Comparison of ENCODE assay signal across 8 mouse cellular contexts in the genomic region with DNA sequence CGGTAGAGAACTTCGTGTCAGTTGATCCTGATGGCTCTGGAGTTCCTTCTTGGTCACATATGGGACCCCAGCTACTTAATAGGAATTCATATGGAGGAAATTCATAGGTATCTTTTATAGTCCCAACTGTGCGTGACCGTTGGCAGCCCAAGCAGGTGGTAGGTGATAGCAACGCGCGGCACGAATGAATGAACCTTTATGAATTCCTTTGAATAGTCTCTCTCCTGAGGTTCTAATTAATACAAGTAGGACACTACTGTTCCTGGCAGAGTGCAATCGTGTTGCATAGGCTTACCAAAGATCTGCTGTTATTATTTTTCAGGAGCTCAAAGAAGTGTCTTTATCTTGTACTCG. TPM values are rescaled to one million over a fixed set of nuclear protein-coding genes. Genes with fewer than 3 reads are reported as not detected.
DNase-seq lines count a peak whose midpoint lies in the region; ATAC-seq and TF ChIP-seq lines count a peak whose summit lies in the region.

No protein-coding gene starts in this region.

- H3K4me2 ChIP-seq in liver, embryonic 12.5 days = peak overlapping the region; percentile 83

- peaks cover 6% of the 10 kb centered on the region for H3K4me1 ChIP-seq in testis, adult 2 months (ENCODE audit: control insufficient read depth, insufficient read depth, low read length)
- H3K4me1 ChIP-seq in liver, embryonic 12.5 days = peaks cover 44% of the 10 kb centered on the region

- H3K4me3 ChIP-seq in testis, adult 2 months (ENCODE audit: control insufficient read depth, low read depth, low read length) = peak overlapping the region; percentile 92
- peak overlapping the region; percentile 86 for H3K4me3 ChIP-seq in liver, embryonic 12.5 days

- ATAC-seq in liver, embryonic 12.5 days = no peak; the same call in 1 of the 2 replicates

- no peaks in the 10 kb centered on the region for H3K27me3 ChIP-seq in testis, adult 2 months (ENCODE audit: control insufficient read depth, insufficient read depth, low read length)
- H3K27me3 ChIP-seq in liver, embryonic 12.5 days (replicated peaks) = no peaks in the 10 kb centered on the region

- no peak; the same call in 1 of the 2 replicates for TF ChIP-seq POLR2A in testis, adult 2 months (IDR thresholded peaks at IDR 0.05; ENCODE audit: control insufficient read depth, low read depth, low read length)

- H3K36me3 ChIP-seq in testis, adult 2 months (ENCODE audit: control insufficient read depth, insufficient read depth, low read length) = no peaks in the 10 kb centered on the region
- H3K36me3 ChIP-seq in liver, embryonic 12.5 days = peaks cover 27% of the 10 kb centered on the region

- H3K9me3 ChIP-seq in liver, embryonic 12.5 days (replicated peaks) = no peaks in the 10 kb centered on the region

- DNase-seq in cerebellum, adult 11 months = peak; percentile 8
- DNase-seq in cerebellum, adult 11-12 months = no peak
- no peak for DNase-seq in testis, postnatal 14 days (ENCODE audit: low spot score)
- no peak for DNase-seq in urinary bladder, postnatal 10 days (ENCODE audit: low spot score)
- no peak for DNase-seq in layer of hippocampus, adult 9-10 months (ENCODE audit: low spot score)
- DNase-seq in ovary, adult 18-20 months (ENCODE audit: low spot score) = no peak

- TF ChIP-seq CTCF in testis, adult 2 months (IDR thresholded peaks at IDR 0.05; ENCODE audit: control insufficient read depth, insufficient read depth, insufficient replicate concordance, low read depth, low read length) = no peak

- WGBS in liver, embryonic 12.5 days (ENCODE audit: insufficient replicate concordance) = 11% methylated on average over 10 of the region's 10 CpGs

- H3K27ac ChIP-seq in testis, adult 2 months (ENCODE audit: control insufficient read depth, insufficient read depth, low read depth, low read length) = peak overlapping the region; percentile 90
- peak overlapping the region; percentile 88 for H3K27ac ChIP-seq in liver, embryonic 12.5 days

- peak overlapping the region; percentile 87 for H3K9ac ChIP-seq in liver, embryonic 12.5 days

RNA-seq across cellular contexts. Expression of gene Fam45a, which starts 0.6 kb away (rescaled TPM):
- polyA plus RNA-seq in testis, adult 2 months (2012; rRNA removed) = 50.1 and 67.7 TPM in 2 replicates
- polyA plus RNA-seq in liver, embryonic 12.5 days (2016; fragmentation: Nextera tagmentation; extraction: Ambion mirVana) = 25.4 and 25.7 TPM in 2 replicates

RNA-seq across cellular contexts. Expression of gene Eif3a, which starts 21.6 kb away (rescaled TPM):
- 37.3 and 51.9 TPM in 2 replicates for polyA plus RNA-seq in testis, adult 2 months (2012; rRNA removed)
- polyA plus RNA-seq in liver, embryonic 12.5 days (2016; fragmentation: Nextera tagmentation; extraction: Ambion mirVana) = 131 and 132 TPM in 2 replicates

RNA-seq across cellular contexts. Expression of gene Sfxn4, which starts 49.3 kb away (rescaled TPM):
- polyA plus RNA-seq in testis, adult 2 months (2012; rRNA removed) = 0.49 and 1.1 TPM in 2 replicates
- 1.7 and 1.8 TPM in 2 replicates for polyA plus RNA-seq in liver, embryonic 12.5 days (2016; fragmentation: Nextera tagmentation; extraction: Ambion mirVana)

RNA-seq across cellular contexts. Expression of gene Nanos1, which starts 56.2 kb away (rescaled TPM):
- 0.41 and 0.52 TPM in 2 replicates for polyA plus RNA-seq in testis, adult 2 months (2012; rRNA removed)
- 1.3 and 1.6 TPM in 2 replicates for polyA plus RNA-seq in liver, embryonic 12.5 days (2016; fragmentation: Nextera tagmentation; extraction: Ambion mirVana)
